Mouse (Mus musculus) limb, embryonic 14.5 days (tissue): ENCODE results near the gene Aatf. TPM values are rescaled to one million over a fixed set of nuclear protein-coding genes. Genes with fewer than 3 reads are reported as not detected.

Experiments
- ATAC-seq: fragments of 200-750 bp; cut with Nextera tagmentation; 2 replicates; pipeline ENCODE4 v1.8.0; 2017; ENCODE audit warnings: low read depth, moderate number of reproducible peaks, moderate TSS enrichment; ENCODE audit not compliant: low FRiP score
- DNase-seq: peaks from one replicate; pipeline ENCODE4 v3.0.0-alpha.2; 2015; ENCODE audit warnings: low spot score
- H3K27ac ChIP-seq: fragments of 300-500 bp; sonication (generic); replicated peaks from 2 replicates; pipeline ENCODE4 v1.5.1; 2014; ENCODE audit warnings: low read depth, mild to moderate bottlenecking, low read length, moderate library complexity, mixed read lengths
- H3K27me3 ChIP-seq: fragments of 300-500 bp; sonication (generic); 2 replicates; pipeline ENCODE4 v1.6.1; 2014; ENCODE audit warnings: low read length, mixed read lengths; ENCODE audit not compliant: control insufficient read depth, insufficient read depth
- H3K36me3 ChIP-seq: fragments of 300-500 bp; sonication (generic); 2 replicates; pipeline ENCODE4 v1.6.1; 2014; ENCODE audit warnings: mild to moderate bottlenecking, low read length, moderate library complexity, mixed read lengths; ENCODE audit not compliant: control insufficient read depth, insufficient read depth
- H3K4me1 ChIP-seq: fragments of 300-500 bp; sonication (generic); 2 replicates; pipeline ENCODE4 v1.6.1; 2014; ENCODE audit warnings: antibody characterized with exemption, low read length, mixed read lengths; ENCODE audit not compliant: control insufficient read depth, insufficient read depth
- H3K4me2 ChIP-seq: fragments of 300-500 bp; sonication (generic); replicated peaks from 2 replicates; pipeline ENCODE4 v1.6.1; 2014; ENCODE audit warnings: low read depth, mild to moderate bottlenecking, low read length, moderate library complexity; ENCODE audit not compliant: severe bottlenecking
- H3K4me3 ChIP-seq: fragments of 300-500 bp; sonication (generic); replicated peaks from 2 replicates; pipeline ENCODE4 v1.5.1; 2014; ENCODE audit warnings: low read length
- H3K9ac ChIP-seq: fragments of 300-500 bp; sonication (generic); 2 replicates; pipeline ENCODE4 v1.6.1; 2014; ENCODE audit warnings: mild to moderate bottlenecking, low read depth, low read length, moderate library complexity; ENCODE audit not compliant: severe bottlenecking
- H3K9me3 ChIP-seq: fragments of 300-500 bp; sonication (generic); 2 replicates; pipeline ENCODE4 v1.6.1; 2016; ENCODE audit warnings: low read length; ENCODE audit not compliant: control insufficient read depth
- POLR2A ChIP-seq: fragments of 200-500 bp; IDR thresholded peaks from 2 replicates; pipeline ENCODE4 v1.8.0; 2012; ENCODE audit warnings: inconsistent platforms, mild to moderate bottlenecking, moderate library complexity, borderline replicate concordance; ENCODE audit not compliant: insufficient read depth, insufficient read length; ENCODE audit errors: extremely low read depth
- WGBS: fragments of 180-500 bp; shearing (Covaris S2); extraction: QIAGEN DNeasy Blood & Tissue Kit; methylation state at CpG from one replicate; pipeline ENCODE4 v1.1.7; 2014; 5-methylcytosine and 5-hydroxymethylcytosine counted together
- polyA plus RNA-seq, 2 experiments: library from polyadenylated mRNA; depleted of rRNA in 1 of 2; stranded (reverse) in 1 of 2; unstranded in 1 of 2; fragments of >200 nt; fragmentation: Nextera tagmentation in 1 of 2; extraction: Ambion mirVana in 1 of 2; gene quantifications; 2 replicates each; pipeline versions ENCODE4 v1.2.1 to v1.2.3; 2012 to 2014

Gene Aatf
- polyA plus RNA-seq, 2 experiments: 12.3 to 44.8 TPM

GRCm38 (mm10) chr11:84495774-84496173 is 17.5 kb downstream of the Aatf start:
- no peak overlapping the region for H3K27ac ChIP-seq
- H3K9ac ChIP-seq: no peak overlapping the region
- no peaks in the 10 kb centered on the region for H3K27me3 ChIP-seq
- H3K4me1 ChIP-seq: no peaks in the 10 kb centered on the region
- no peaks in the 10 kb centered on the region for H3K9me3 ChIP-seq
- H3K36me3 ChIP-seq: peaks cover 25% of the 10 kb centered on the region
- no peak for ATAC-seq
- DNase-seq: no peak
- H3K4me2 ChIP-seq: no peak overlapping the region
- TF ChIP-seq POLR2A: no peak
- 67% methylated on average over 4 of the region's 4 CpGs for WGBS
- no peak overlapping the region for H3K4me3 ChIP-seq

DNA sequence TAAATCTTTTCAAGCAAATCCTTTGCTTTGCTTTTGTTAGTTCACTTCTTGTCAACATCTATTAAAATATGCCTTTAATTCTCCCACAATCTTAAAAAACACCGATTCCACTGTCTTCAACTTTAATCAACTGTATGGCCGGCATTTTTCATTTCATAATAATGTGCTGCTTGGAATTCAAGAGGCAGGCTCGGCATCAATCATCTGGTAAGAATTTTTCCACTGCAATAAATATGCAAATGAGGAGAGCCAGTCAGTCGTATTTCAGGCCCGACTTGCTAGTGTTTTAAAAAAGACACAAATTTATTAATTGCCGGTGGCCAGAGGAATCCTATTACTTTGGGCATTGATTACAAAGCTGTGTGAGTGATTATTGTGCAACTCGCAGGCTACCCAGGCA is 31.7 kb downstream of the Aatf start:
- Histone ChIP-seq H3K27ac (no peak overlapping the region), H3K9me3 (no peaks in the 10 kb centered on the region), H3K4me3 (no peak overlapping the region), H3K4me2 (no peak overlapping the region), H3K27me3 (no peaks in the 10 kb centered on the region), H3K36me3 (no peaks in the 10 kb centered on the region), H3K9ac (no peak overlapping the region), H3K4me1 (no peaks in the 10 kb centered on the region)
- no peak for DNase-seq
- ATAC-seq: no peak
- no peak for TF ChIP-seq POLR2A
- 58% methylated on average over 7 of the region's 7 CpGs for WGBS

- Histone ChIP-seq H3K9me3 (no peaks in the 10 kb centered on the region), H3K27me3 (no peaks in the 10 kb centered on the region), H3K4me2 (no peak overlapping the region), H3K9ac (no peak overlapping the region), H3K4me1 (no peaks in the 10 kb centered on the region), H3K36me3 (no peaks in the 10 kb centered on the region), H3K27ac (no peak overlapping the region), H3K4me3 (no peak overlapping the region)
- no peak for DNase-seq
- no peak for TF ChIP-seq POLR2A
- 73% methylated on average over 3 of the region's 3 CpGs for WGBS
- ATAC-seq: no peak
Measured at GRCm38 (mm10) chr11:84480451-84480850, 32.9 kb downstream of the Aatf start.

GRCm38 (mm10) chr11:84476641-84477040 is 36.7 kb downstream of the Aatf start:
- Histone ChIP-seq H3K36me3 (0 out of 2 replicates have a peak, but pooled peaks cover 7% of the 10 kb centered on the region), H3K27ac (no peak overlapping the region), H3K4me1 (no peaks in the 10 kb centered on the region), H3K4me2 (no peak overlapping the region), H3K9me3 (no peaks in the 10 kb centered on the region), H3K9ac (no peak overlapping the region), H3K27me3 (no peaks in the 10 kb centered on the region), H3K4me3 (no peak overlapping the region)
- no peak for DNase-seq
- WGBS: 90% methylated on average over 2 of the region's 2 CpGs
- no peak for TF ChIP-seq POLR2A
- no peak for ATAC-seq

GRCm38 (mm10) chr11:84475991-84476390 is 37.3 kb downstream of the Aatf start:
- no peak overlapping the region for H3K27ac ChIP-seq
- 93% methylated on average over 4 of the region's 4 CpGs for WGBS
- no peak for TF ChIP-seq POLR2A
- H3K9me3 ChIP-seq: no peaks in the 10 kb centered on the region
- H3K4me3 ChIP-seq: no peak overlapping the region
- ATAC-seq (no peak), DNase-seq (no peak)
- H3K9ac ChIP-seq: no peak overlapping the region
- peaks cover 12% of the 10 kb centered on the region for H3K36me3 ChIP-seq
- H3K4me1 ChIP-seq: no peaks in the 10 kb centered on the region
- no peaks in the 10 kb centered on the region for H3K27me3 ChIP-seq
- no peak overlapping the region for H3K4me2 ChIP-seq

DNA sequence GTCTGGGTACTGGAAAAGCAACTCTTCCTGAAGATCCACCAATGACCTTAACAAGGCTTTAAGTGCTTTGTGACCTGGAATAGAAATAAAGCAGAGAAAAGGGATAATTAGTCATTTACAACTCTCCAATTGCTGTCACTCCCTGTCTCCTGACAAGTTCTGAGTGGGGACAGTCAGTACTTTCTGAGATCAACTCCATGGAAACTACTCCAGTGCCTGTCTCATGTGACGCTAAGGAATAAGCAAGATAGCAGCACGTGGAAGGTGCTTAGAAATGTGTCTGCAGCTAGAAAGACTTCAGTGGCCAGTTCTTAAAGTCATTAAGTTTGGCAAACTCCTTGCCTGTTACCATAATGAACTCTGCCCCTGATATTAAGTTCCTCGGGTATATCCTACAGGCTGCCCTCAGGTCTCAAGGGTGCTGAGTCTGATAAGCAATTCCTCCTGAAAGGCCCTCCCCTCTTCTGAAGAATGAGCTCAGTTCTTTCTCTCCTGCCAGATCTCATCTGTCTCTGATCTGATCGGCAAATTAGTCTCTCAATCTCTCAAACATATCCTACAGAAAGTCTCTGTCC is 40.1 kb downstream of the Aatf start:
- no peak for TF ChIP-seq POLR2A
- WGBS: 82% methylated on average over 4 of the region's 4 CpGs

More for the DNA sequence above, 40.1 kb downstream of the Aatf start:
- DNase-seq (no peak), ATAC-seq (no peak)
- no peak overlapping the region for H3K9ac ChIP-seq
- H3K9me3 ChIP-seq: no peaks in the 10 kb centered on the region
- no peak overlapping the region for H3K4me3 ChIP-seq
- no peaks in the 10 kb centered on the region for H3K27me3 ChIP-seq
- no peaks in the 10 kb centered on the region for H3K4me1 ChIP-seq
- no peak overlapping the region for H3K27ac ChIP-seq
- H3K36me3 ChIP-seq: peaks cover 21% of the 10 kb centered on the region
- H3K4me2 ChIP-seq: no peak overlapping the region
